Mouse (Mus musculus) heart, embryonic 11.5 days (tissue): ENCODE results near the gene D17Wsu92e. TPM values are rescaled to one million over a fixed set of nuclear protein-coding genes. Genes with fewer than 3 reads are reported as not detected.
A peak's percentile ranks its signal among the peaks of the same experiment; 100 is the strongest.
"Not testable (repeated sequence)": the region's sequence is repeated elsewhere in the genome, so short reads cannot be mapped to it uniquely, and the experiment has no call there.

Source experiments
- ATAC-seq: fragments of 200-750 bp; cut with Nextera tagmentation; replicated peaks from 2 replicates; pipeline ENCODE4 v1.8.0; 2017; ENCODE audit warnings: moderate library complexity; ENCODE audit not compliant: insufficient number of reproducible peaks, low FRiP score, low TSS enrichment
- H3K27ac ChIP-seq: fragments of 300-500 bp; sonication (generic); 2 replicates; pipeline ENCODE4 v1.5.1; 2014; ENCODE audit warnings: mild to moderate bottlenecking, low read depth, low read length
- H3K27me3 ChIP-seq: fragments of 300-500 bp; sonication (generic); 2 replicates; pipeline ENCODE4 v1.6.1; 2014; ENCODE audit warnings: mild to moderate bottlenecking, low read length, mixed read lengths; ENCODE audit not compliant: control insufficient read depth, insufficient read depth
- H3K36me3 ChIP-seq: fragments of 300-500 bp; sonication (generic); 2 replicates; pipeline ENCODE4 v1.6.1; 2014; ENCODE audit warnings: mild to moderate bottlenecking, low read length, moderate library complexity, mixed read lengths; ENCODE audit not compliant: control insufficient read depth, insufficient read depth
- H3K4me1 ChIP-seq: fragments of 300-500 bp; sonication (generic); 2 replicates; pipeline ENCODE4 v1.6.1; 2014; ENCODE audit warnings: low read length; ENCODE audit not compliant: control insufficient read depth, insufficient read depth
- H3K4me2 ChIP-seq: fragments of 300-500 bp; sonication (generic); 2 replicates; pipeline ENCODE4 v1.6.1; 2014; ENCODE audit warnings: mild to moderate bottlenecking, moderate library complexity
- H3K4me3 ChIP-seq: fragments of 300-500 bp; sonication (generic); 2 replicates; pipeline ENCODE4 v1.5.1; 2014; ENCODE audit warnings: low read depth, low read length
- H3K9ac ChIP-seq: fragments of 300-500 bp; sonication (generic); 2 replicates; pipeline ENCODE4 v1.6.1; 2014; ENCODE audit warnings: mild to moderate bottlenecking, low read depth, low read length, moderate library complexity
- H3K9me3 ChIP-seq: fragments of 300-500 bp; sonication (generic); replicated peaks from 2 replicates; pipeline ENCODE4 v1.6.1; 2016; ENCODE audit warnings: low read length; ENCODE audit not compliant: control insufficient read depth
- WGBS: fragments of 180-500 bp; shearing (Covaris S2); extraction: QIAGEN DNeasy Blood & Tissue Kit; methylation state at CpG from one replicate; pipeline ENCODE4 v1.1.7; 2014; ENCODE audit not compliant: insufficient replicate concordance; 5-methylcytosine and 5-hydroxymethylcytosine counted together
- polyA plus RNA-seq: library from polyadenylated mRNA; unstranded; fragments of >200 nt; fragmentation: Nextera tagmentation; extraction: Ambion mirVana; gene quantifications from 2 replicates; pipeline ENCODE4 v1.2.1, GENCODE M21; 2014

Gene D17Wsu92e
- polyA plus RNA-seq, 1 experiment from 2014 or later = 11.8 TPM

DNA sequence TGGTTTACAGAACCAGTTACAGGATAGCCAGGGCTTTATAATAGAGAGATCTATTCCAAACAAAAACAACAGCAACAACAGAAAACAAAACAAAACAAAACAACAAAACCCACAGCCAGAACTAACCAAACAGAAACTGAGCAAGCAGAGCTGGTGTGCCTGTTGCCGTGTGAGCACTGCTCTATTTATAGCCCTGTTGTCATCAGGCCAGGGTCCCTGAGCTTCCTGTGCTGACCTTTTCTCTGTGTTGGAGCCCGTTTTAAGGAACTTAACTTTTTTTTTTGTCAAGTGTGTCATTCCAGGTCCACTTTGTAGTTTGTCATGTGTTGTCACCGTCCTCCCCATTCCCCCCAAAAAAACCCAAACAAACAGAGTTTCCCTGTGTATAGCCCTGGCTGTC lies 30.6 kb upstream of the D17Wsu92e start:
- peaks cover 17% of the 10 kb centered on the region for H3K36me3 ChIP-seq
- H3K9me3 ChIP-seq = no peaks in the 10 kb centered on the region
- no peak overlapping the region for H3K27ac ChIP-seq
- no peaks in the 10 kb centered on the region for H3K27me3 ChIP-seq
- no peaks in the 10 kb centered on the region for H3K4me1 ChIP-seq
- H3K4me2 ChIP-seq = no peak overlapping the region
- 49% methylated on average over 3 of the region's 3 CpGs for WGBS
- H3K4me3 ChIP-seq = no peak overlapping the region
- no peak overlapping the region for H3K9ac ChIP-seq
- ATAC-seq = no peak

DNA sequence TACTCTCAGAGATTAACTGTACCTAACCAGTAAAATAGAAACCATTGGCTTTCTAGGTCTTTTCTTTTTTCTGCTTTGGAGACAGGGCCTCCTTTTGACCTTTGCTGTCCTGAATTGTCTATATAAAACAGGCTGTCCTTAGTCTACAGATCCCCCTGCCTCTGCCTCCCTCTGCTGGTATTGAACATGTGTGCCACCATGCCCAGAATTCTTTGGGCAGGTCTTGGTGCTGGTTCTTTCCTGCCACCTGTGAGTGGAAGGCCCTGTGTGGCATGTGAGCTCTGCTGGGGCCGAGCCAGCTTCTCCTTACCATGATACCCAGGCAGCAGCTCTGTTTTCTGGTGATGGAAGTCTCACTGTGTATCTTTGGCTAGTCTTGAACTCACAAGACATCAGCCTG lies 27.9 kb upstream of the D17Wsu92e start:
- 90% methylated on average over 1 of the region's 1 CpGs for WGBS
- H3K4me3 ChIP-seq = no peak overlapping the region
- no peak overlapping the region for H3K27ac ChIP-seq
- no peak overlapping the region for H3K4me2 ChIP-seq
- no peak overlapping the region for H3K9ac ChIP-seq
- no peaks in the 10 kb centered on the region for H3K9me3 ChIP-seq
- H3K36me3 ChIP-seq = peaks cover 28% of the 10 kb centered on the region
- H3K4me1 ChIP-seq = no peaks in the 10 kb centered on the region
- no peaks in the 10 kb centered on the region for H3K27me3 ChIP-seq
- no peak for ATAC-seq

DNA sequence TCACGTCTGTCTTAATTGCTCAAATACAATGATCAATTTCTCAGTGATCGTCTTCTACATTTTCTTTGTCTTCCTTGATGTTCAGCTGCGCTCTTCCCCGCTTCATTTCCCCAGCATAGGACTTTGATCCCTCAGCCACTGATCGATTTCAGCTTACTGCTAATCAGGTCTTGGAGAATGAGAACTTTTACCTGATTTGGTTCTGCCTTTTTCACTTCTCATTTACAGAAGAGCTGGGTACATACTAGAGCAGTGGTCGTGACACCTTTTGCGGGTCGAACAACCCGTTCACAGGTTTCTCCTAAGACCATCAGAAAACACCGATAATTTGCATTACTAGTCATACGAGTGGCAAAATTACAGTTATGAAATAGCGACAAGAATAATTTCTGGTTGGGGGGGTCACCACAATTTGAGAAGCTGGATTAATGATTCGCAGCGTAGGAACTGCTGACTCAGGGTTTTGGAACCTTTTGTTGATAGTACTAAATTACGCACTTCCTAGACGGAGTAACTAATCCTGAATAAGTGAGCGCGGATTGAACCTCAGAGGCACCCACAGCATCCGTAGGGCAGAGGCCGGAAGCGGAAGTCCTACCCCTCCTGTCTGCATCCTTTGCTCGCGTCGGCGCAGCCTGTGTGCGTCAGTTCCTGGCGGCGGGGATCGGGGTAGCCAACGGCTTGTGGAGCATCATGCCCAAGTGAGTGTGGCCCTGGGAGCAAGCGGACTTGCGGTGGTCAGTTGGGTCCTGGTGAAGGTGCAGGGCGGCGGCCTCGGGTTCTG lies 19.2 kb upstream of the D17Wsu92e start:
- Histone ChIP-seq H3K36me3 (peaks cover 6% of the 10 kb centered on the region), H3K4me1 (no peaks in the 10 kb centered on the region), H3K27me3 (no peaks in the 10 kb centered on the region), H3K4me3 (peak overlapping the region; percentile 65), H3K27ac (no peak overlapping the region), H3K9me3 (no peaks in the 10 kb centered on the region), H3K4me2 (peak overlapping the region; percentile 74), H3K9ac (peak overlapping the region; percentile 78)
- WGBS = 3% methylated on average over 35 of the region's 35 CpGs
- ATAC-seq = peak; percentile 94

DNA sequence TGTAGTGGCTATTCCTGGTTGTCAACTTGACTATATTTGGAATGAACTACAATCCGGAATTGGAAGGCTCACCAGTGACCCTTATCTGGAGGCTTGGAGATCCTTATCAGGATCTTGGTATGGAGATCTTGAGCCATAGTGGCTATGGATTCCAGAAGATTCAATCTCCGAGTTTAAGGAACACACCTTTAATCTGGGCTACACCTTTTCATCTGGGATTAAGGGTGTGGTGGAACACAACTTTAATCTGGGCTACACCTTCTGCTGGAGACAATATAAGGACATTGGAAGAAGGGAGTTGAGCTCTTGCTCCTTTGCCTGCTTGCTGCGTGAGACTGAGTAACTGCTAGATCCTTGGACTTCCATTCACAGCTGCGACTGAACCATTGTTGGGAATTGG lies 17.4 kb upstream of the D17Wsu92e start, which contains the start of gene Snrpc:
Gene Snrpc (plus strand): TSS at position 301 of the 400 bp plus-strand sequence.
- not testable (repeated sequence) for H3K9me3 ChIP-seq, H3K27me3 ChIP-seq, H3K27ac ChIP-seq, H3K9ac ChIP-seq, H3K36me3 ChIP-seq, ATAC-seq, H3K4me2 ChIP-seq, H3K4me3 ChIP-seq, H3K4me1 ChIP-seq
- 87% methylated on average over 3 of the region's 4 CpGs for WGBS

DNA sequence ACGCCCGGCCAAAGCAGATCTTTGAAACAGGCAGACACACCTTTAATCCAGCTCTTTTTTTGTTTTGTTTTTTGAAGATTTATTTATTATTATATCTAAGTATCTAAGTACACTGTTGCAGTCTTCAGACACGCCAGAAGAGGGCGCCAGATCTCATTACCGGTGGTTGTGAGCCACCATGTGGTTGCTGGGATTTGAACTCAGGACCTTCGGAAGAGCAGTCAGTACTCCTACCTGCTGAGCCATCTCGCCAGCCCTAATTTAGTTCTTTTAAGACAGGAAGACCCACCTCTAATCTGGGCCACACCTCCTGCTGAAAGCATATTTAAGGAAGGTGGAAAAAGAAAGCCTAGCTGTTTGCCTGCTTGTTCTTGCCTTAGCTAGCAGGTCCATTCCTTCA lies 10.0 kb upstream of the D17Wsu92e start:
- H3K27me3 ChIP-seq = no peaks in the 10 kb centered on the region
- WGBS = 49% methylated on average over 7 of the region's 7 CpGs
- H3K4me1 ChIP-seq = 0 out of 2 replicates have a peak, but pooled peaks cover 4% of the 10 kb centered on the region
- H3K27ac ChIP-seq = no peak overlapping the region
- no peaks in the 10 kb centered on the region for H3K36me3 ChIP-seq
- no peak overlapping the region for H3K4me2 ChIP-seq
- no peak overlapping the region for H3K9ac ChIP-seq
- no peak overlapping the region for H3K4me3 ChIP-seq
- no peak for ATAC-seq
- no peaks in the 10 kb centered on the region for H3K9me3 ChIP-seq

DNA sequence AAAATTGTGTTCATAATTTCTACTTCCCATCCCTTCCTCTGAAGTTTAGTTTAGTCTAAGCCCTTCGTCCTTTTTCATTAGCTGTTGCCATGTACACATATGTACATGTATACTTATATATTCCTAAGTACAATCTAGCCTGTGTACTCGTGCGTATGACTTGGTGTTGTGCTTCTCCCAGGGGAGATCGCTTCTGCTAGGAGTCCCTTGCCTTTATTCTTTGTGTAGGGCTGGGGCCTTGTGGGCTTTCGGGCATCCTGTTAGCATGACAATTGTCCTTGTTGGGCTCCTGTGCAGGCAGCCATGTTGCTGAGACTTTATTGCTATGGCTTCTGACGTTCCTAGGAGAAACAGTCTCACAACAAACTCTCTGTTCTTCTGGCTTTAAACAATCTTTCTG lies 7.1 kb upstream of the D17Wsu92e start:
- Histone ChIP-seq H3K27me3 (no peaks in the 10 kb centered on the region), H3K9ac (no peak overlapping the region), H3K4me3 (no peak overlapping the region), H3K27ac (no peak overlapping the region), H3K9me3 (no peaks in the 10 kb centered on the region), H3K4me2 (no peak overlapping the region), H3K36me3 (no peaks in the 10 kb centered on the region), H3K4me1 (0 out of 2 replicates have a peak, but pooled peaks cover 4% of the 10 kb centered on the region)
- WGBS = 42% methylated on average over 6 of the region's 6 CpGs
- ATAC-seq = no peak

DNA sequence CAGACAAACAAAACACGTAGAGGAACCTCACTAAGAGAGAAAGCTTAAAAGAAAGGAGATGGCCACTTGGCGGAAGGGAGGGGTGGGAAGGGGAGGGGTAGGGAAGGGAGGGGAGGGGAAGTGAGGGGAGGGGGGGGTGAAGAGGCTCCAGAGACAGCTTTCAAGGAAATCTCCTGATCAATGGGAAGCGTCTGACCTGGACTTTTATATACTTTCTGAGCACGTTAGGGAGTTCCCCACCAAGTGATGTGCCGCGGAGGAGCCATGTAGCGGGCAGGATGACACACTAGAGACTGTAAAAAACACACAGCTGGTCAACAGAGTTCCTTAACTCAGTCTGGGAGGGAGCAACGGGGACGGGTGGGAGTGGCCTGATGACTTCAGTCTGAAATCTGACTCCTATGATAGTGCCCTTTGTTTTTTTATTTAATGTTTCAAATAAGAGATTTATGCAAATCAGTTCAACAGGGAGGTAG lies 6.5 kb upstream of the D17Wsu92e start:
- ATAC-seq = no peak
- 3% methylated on average over 9 of the region's 9 CpGs for WGBS
- peak overlapping the region; percentile 39 for H3K4me3 ChIP-seq
- no peaks in the 10 kb centered on the region for H3K27me3 ChIP-seq
- H3K9me3 ChIP-seq = no peaks in the 10 kb centered on the region
- 0 out of 2 replicates have a peak, but pooled peaks cover 4% of the 10 kb centered on the region for H3K4me1 ChIP-seq
- peak overlapping the region; percentile 61; the same call in 1 of the 2 replicates for H3K9ac ChIP-seq
- H3K4me2 ChIP-seq = peak overlapping the region; percentile 71
- H3K27ac ChIP-seq = no peak overlapping the region
- no peaks in the 10 kb centered on the region for H3K36me3 ChIP-seq

DNA sequence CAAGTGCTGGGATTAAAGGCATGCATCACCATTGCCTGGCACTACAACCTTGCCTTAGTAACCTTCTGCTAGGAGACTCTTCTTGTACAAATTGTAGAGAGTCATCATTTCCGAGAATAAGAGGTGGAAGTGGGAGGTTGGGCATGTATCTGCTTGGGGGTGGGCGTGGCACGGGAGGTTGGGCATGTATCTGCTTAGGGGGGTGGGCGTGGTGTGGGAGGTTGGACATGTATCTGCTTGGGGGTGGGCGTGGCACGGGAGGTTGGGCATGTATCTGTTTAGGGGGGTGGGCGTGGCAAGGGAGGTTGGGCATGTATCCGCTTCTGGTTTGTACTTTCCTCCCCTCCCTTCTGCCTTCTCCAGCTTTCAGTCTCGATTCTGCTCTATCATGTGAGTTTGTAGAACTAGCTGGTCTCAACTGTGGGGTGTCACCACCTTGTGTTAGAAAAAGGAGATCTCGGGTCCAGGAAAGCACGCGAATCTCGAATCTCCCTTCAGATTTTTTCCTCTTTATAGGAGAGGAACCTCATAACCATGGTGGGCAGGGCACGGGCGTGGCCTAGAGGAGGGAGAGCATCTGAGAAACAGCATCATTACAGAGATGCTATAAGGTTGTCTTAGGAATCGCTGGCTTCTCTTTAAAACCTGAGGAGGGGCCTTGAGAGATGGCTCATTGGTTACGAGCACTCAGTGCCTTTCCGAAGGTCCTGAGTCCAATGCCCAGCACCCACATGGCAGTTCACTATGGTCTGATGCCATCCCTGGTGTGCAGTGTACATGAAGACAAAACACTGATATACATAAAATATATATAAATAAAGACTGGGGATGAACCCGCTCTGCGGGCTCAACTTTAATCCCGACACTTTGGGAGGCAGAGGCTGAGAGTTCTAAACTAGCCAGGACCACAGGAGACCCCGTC lies 5.8 kb upstream of the D17Wsu92e start:
- H3K27ac ChIP-seq = 0 out of 2 replicates have a peak overlapping the region, but pooled peaks have one; percentile 22
- ATAC-seq = peak; percentile 86
- no peaks in the 10 kb centered on the region for H3K36me3 ChIP-seq
- peak overlapping the region; percentile 39 for H3K4me3 ChIP-seq
- peaks cover 8% of the 10 kb centered on the region; the same call in 1 of the 2 replicates for H3K4me1 ChIP-seq
- no peaks in the 10 kb centered on the region for H3K27me3 ChIP-seq
- WGBS = 3% methylated on average over 22 of the region's 22 CpGs
- H3K9me3 ChIP-seq = no peaks in the 10 kb centered on the region
- peak overlapping the region; percentile 71 for H3K4me2 ChIP-seq
- H3K9ac ChIP-seq = peak overlapping the region; percentile 63
